In the genomic region with DNA sequence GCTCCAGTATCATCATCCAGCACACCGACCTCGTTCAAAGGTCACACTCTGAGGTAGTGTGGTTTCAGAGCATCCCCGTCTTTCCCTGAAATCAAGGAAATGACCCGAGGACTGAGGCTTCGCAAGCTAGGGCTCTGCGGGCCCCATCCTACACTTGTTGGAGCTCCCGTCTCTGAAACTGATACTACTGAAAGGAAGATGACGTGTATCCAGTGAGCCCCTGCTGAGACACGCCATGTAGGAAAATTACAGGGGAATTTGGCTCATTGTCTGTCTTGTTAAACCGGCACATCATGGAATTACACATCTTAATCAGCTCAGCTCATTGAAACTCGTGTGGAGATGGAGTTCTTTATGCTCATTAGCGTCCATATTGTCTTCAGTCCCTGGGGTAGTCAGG, we compare ENCODE assay signal across 33 mouse cellular contexts.
DNase-seq lines count a peak whose midpoint lies in the region; ATAC-seq and TF ChIP-seq lines count a peak whose summit lies in the region.
"Had no signal": no experiment of that assay in that cellular context is flagged by ENCODE, and none has a peak within 500 bp of the region (broad histone marks: within the 10 kb centered on the region; RNA-seq: fewer than 3 reads in every experiment).

No protein-coding gene starts in this region.

- no peaks in the 10 kb centered on the region for H3K9me3 ChIP-seq in hindbrain, postnatal 0 days (ENCODE audit: low read length)
- no peaks in the 10 kb centered on the region for H3K9me3 ChIP-seq in hindbrain, embryonic 11.5 days (ENCODE audit: control insufficient read depth, low read length)
- no peaks in the 10 kb centered on the region for H3K9me3 ChIP-seq in midbrain, postnatal 0 days (ENCODE audit: low read length)
- H3K9me3 ChIP-seq in midbrain, embryonic 16.5 days (replicated peaks; ENCODE audit: control insufficient read depth, low read length, poor library complexity, severe bottlenecking) = no peaks in the 10 kb centered on the region
- H3K9me3 ChIP-seq in embryonic facial prominence, embryonic 13.5 days = no peaks in the 10 kb centered on the region
- H3K9me3 ChIP-seq: heart, embryonic 12.5 days; hindbrain, embryonic 15.5 days; kidney, embryonic 15.5 days; limb, embryonic 10.5 days; limb, embryonic 15.5 days; liver, embryonic 13.5 days; neural tube, embryonic 13.5 days had no signal

- no peaks in the 10 kb centered on the region for H3K27me3 ChIP-seq in hindbrain, postnatal 0 days (ENCODE audit: insufficient read depth, low read length)
- H3K27me3 ChIP-seq in hindbrain, embryonic 11.5 days (ENCODE audit: control insufficient read depth, insufficient read depth, low read length) = no peaks in the 10 kb centered on the region
- H3K27me3 ChIP-seq in midbrain, postnatal 0 days (ENCODE audit: insufficient read depth, low read length) = no peaks in the 10 kb centered on the region
- H3K27me3 ChIP-seq in midbrain, embryonic 16.5 days (ENCODE audit: control insufficient read depth, insufficient read depth, low read depth, low read length) = no peaks in the 10 kb centered on the region
- no peaks in the 10 kb centered on the region for H3K27me3 ChIP-seq in embryonic facial prominence, embryonic 13.5 days
- H3K27me3 ChIP-seq: heart, embryonic 12.5 days; hindbrain, embryonic 15.5 days; kidney, embryonic 15.5 days; limb, embryonic 15.5 days; liver, embryonic 13.5 days; megakaryocyte, embryonic 14.5 days; neural tube, embryonic 13.5 days had no signal

- no peaks in the 10 kb centered on the region for H3K36me3 ChIP-seq in hindbrain, postnatal 0 days (ENCODE audit: insufficient read depth, low read length)
- H3K36me3 ChIP-seq in hindbrain, embryonic 11.5 days (ENCODE audit: control insufficient read depth, insufficient read depth, low read length) = no peaks in the 10 kb centered on the region
- no peaks in the 10 kb centered on the region for H3K36me3 ChIP-seq in midbrain, postnatal 0 days (ENCODE audit: insufficient read depth, low read length)
- no peaks in the 10 kb centered on the region for H3K36me3 ChIP-seq in midbrain, embryonic 16.5 days (ENCODE audit: control insufficient read depth, insufficient read depth, low read length)
- H3K36me3 ChIP-seq in embryonic facial prominence, embryonic 13.5 days = peaks cover 4% of the 10 kb centered on the region; the same call in 1 of the 2 replicates
- H3K36me3 ChIP-seq: heart, embryonic 12.5 days; hindbrain, embryonic 15.5 days; limb, embryonic 10.5 days; limb, embryonic 15.5 days; liver, embryonic 13.5 days had no signal

- WGBS in hindbrain, postnatal 0 days = 46% methylated on average over 12 of the region's 12 CpGs
- WGBS in hindbrain, embryonic 11.5 days = 64% methylated on average over 12 of the region's 12 CpGs
- 63% methylated on average over 12 of the region's 12 CpGs for WGBS in midbrain, postnatal 0 days
- 52% methylated on average over 12 of the region's 12 CpGs for WGBS in midbrain, embryonic 16.5 days
- WGBS in embryonic facial prominence, embryonic 13.5 days = 56% methylated on average over 12 of the region's 12 CpGs

- intact Hi-C loops in heart, postnatal 36 days (cut with DNase I) = no loop called here

- no peak for TF ChIP-seq CTCF in hindbrain, postnatal 0 days (IDR thresholded peaks at IDR 0.05; ENCODE audit: low read depth)
- no peak for TF ChIP-seq CTCF in midbrain, postnatal 0 days (IDR thresholded peaks at IDR 0.05)

- H3K27ac ChIP-seq in hindbrain, postnatal 0 days = no peak overlapping the region
- H3K27ac ChIP-seq in hindbrain, embryonic 11.5 days (ENCODE audit: low read depth, low read length) = no peak overlapping the region
- no peak overlapping the region for H3K27ac ChIP-seq in midbrain, postnatal 0 days (ENCODE audit: low read depth, low read length)
- no peak overlapping the region for H3K27ac ChIP-seq in midbrain, embryonic 16.5 days (ENCODE audit: low read length)
- no peak overlapping the region for H3K27ac ChIP-seq in embryonic facial prominence, embryonic 13.5 days
- H3K27ac ChIP-seq: heart, adult 2 months; hindbrain, embryonic 15.5 days; limb, embryonic 10.5 days; liver, embryonic 13.5 days; neural tube, embryonic 13.5 days; stomach, postnatal 0 days had no signal

- DNase-seq in hindbrain, postnatal 0 days (ENCODE audit: low spot score) = peak; percentile 28
- DNase-seq in hindbrain, embryonic 11.5 days (ENCODE audit: low spot score) = no peak
- DNase-seq in midbrain, postnatal 0 days (ENCODE audit: low spot score) = peak; percentile 29
- DNase-seq in spleen, postnatal 4 days (ENCODE audit: low spot score in 2 of 2) = no peak
- DNase-seq in heart, postnatal 36 days = no peak
- DNase-seq: adrenal gland, postnatal 10 days; B cell, adult 2 months; cerebellum, adult 11-12 months; cerebellum, adult 9-11 months; embryo, embryonic 11 days; gastrocnemius, adult 2 months; gastrocnemius, postnatal 36 days; heart, adult 2 months; layer of hippocampus, adult 9-11 months; liver, embryonic 13.5 days; lung, adult 18-20 months; lung, postnatal 4 days; right cerebral cortex, postnatal 14 days; spleen, adult 18-20 months; thymus, adult 18-20 months; thymus, postnatal 36 days had no signal

- ATAC-seq in hindbrain, postnatal 0 days = no peak
- no peak for ATAC-seq in hindbrain, embryonic 11.5 days (ENCODE audit: low FRiP score)
- no peak for ATAC-seq in midbrain, postnatal 0 days (ENCODE audit: low FRiP score)
- ATAC-seq in midbrain, embryonic 16.5 days = no peak
- 0 out of 2 replicates have a peak, but pooled peaks have one; percentile 65 for ATAC-seq in embryonic facial prominence, embryonic 13.5 days (ENCODE audit: insufficient number of reproducible peaks, insufficient read depth, low FRiP score, low TSS enrichment, low read depth)
- ATAC-seq: forebrain, embryonic 16.5 days; lung, postnatal 0 days had no signal

- H3K4me2 ChIP-seq in hindbrain, postnatal 0 days (ENCODE audit: low read depth, low read length) = no peak overlapping the region
- no peak overlapping the region for H3K4me2 ChIP-seq in hindbrain, embryonic 11.5 days (replicated peaks; ENCODE audit: low read depth, low read length)
- H3K4me2 ChIP-seq in midbrain, postnatal 0 days (ENCODE audit: low read depth, low read length, poor library complexity, severe bottlenecking) = no peak overlapping the region
- no peak overlapping the region for H3K4me2 ChIP-seq in midbrain, embryonic 16.5 days (ENCODE audit: low read length)
- no peak overlapping the region for H3K4me2 ChIP-seq in embryonic facial prominence, embryonic 13.5 days
- H3K4me2 ChIP-seq: heart, embryonic 12.5 days; hindbrain, embryonic 15.5 days; kidney, embryonic 15.5 days; limb, embryonic 15.5 days; liver, embryonic 13.5 days; neural tube, embryonic 13.5 days had no signal

- no peak overlapping the region for H3K4me3 ChIP-seq in hindbrain, postnatal 0 days (ENCODE audit: low read length)
- no peak overlapping the region for H3K4me3 ChIP-seq in hindbrain, embryonic 11.5 days (ENCODE audit: low read depth, low read length)
- H3K4me3 ChIP-seq in midbrain, postnatal 0 days (ENCODE audit: low read depth, low read length) = no peak overlapping the region
- H3K4me3 ChIP-seq in midbrain, embryonic 16.5 days (ENCODE audit: low read depth, low read length) = no peak overlapping the region
- H3K4me3 ChIP-seq in embryonic facial prominence, embryonic 13.5 days = no peak overlapping the region
- H3K4me3 ChIP-seq: gastrocnemius, adult 2 months; heart, adult 2 months; heart, embryonic 12.5 days; hindbrain, embryonic 15.5 days; kidney, embryonic 15.5 days; limb, embryonic 10.5 days; limb, embryonic 15.5 days; liver, embryonic 13.5 days; megakaryocyte, embryonic 14.5 days; neural tube, embryonic 13.5 days had no signal

- H3K4me1 ChIP-seq in hindbrain, postnatal 0 days (ENCODE audit: insufficient read depth, low read length) = peaks cover 5% of the 10 kb centered on the region; the same call in 1 of the 2 replicates
- no peaks in the 10 kb centered on the region; the same call in 1 of the 2 replicates for H3K4me1 ChIP-seq in hindbrain, embryonic 11.5 days (replicated peaks; ENCODE audit: control insufficient read depth, insufficient read depth, low read length)
- peaks cover 3% of the 10 kb centered on the region; the same call in 1 of the 2 replicates for H3K4me1 ChIP-seq in midbrain, postnatal 0 days (ENCODE audit: insufficient read depth, low read length)
- peaks cover 8% of the 10 kb centered on the region for H3K4me1 ChIP-seq in midbrain, embryonic 16.5 days (ENCODE audit: control insufficient read depth, insufficient read depth, low read length)
- H3K4me1 ChIP-seq in embryonic facial prominence, embryonic 13.5 days = peaks cover 41% of the 10 kb centered on the region
- H3K4me1 ChIP-seq: heart, embryonic 12.5 days; megakaryocyte, embryonic 14.5 days had no signal

- H3K9ac ChIP-seq in hindbrain, postnatal 0 days (replicated peaks; ENCODE audit: low read length) = no peak overlapping the region
- no peak overlapping the region for H3K9ac ChIP-seq in hindbrain, embryonic 11.5 days (ENCODE audit: low read depth, low read length)
- no peak overlapping the region for H3K9ac ChIP-seq in midbrain, postnatal 0 days (replicated peaks; ENCODE audit: low read length, poor library complexity, severe bottlenecking)
- no peak overlapping the region for H3K9ac ChIP-seq in midbrain, embryonic 16.5 days (ENCODE audit: low read depth, low read length)
- no peak overlapping the region for H3K9ac ChIP-seq in embryonic facial prominence, embryonic 13.5 days
- H3K9ac ChIP-seq: heart, embryonic 12.5 days; hindbrain, embryonic 15.5 days; kidney, embryonic 15.5 days; limb, embryonic 15.5 days; liver, embryonic 13.5 days; neural tube, embryonic 13.5 days had no signal

Comparison
In these comparisons a context has a peak if more than half of its experiments do, and no peak if none do; other contexts are left out.
1. DNase-seq: peak in hindbrain, postnatal 0 days (single experiment) and midbrain, postnatal 0 days (single experiment); none in hindbrain, embryonic 11.5 days (single experiment), spleen, postnatal 4 days (0 of 2) and heart, postnatal 36 days (0 of 2).